In genomic region chr12:87212844-87213606, GRCm38 (mm10) we compare ENCODE assay signal across 24 mouse cellular contexts. TPM values are rescaled to one million over a fixed set of nuclear protein-coding genes. Genes with fewer than 3 reads are reported as not detected.
A peak's percentile ranks its signal among the peaks of the same experiment; 100 is the strongest.
DNase-seq lines count a peak whose midpoint lies in the region; ATAC-seq and TF ChIP-seq lines count a peak whose summit lies in the region.
"Had no signal": no experiment of that assay in that cellular context is flagged by ENCODE, and none has a peak within 500 bp of the region (broad histone marks: within the 10 kb centered on the region; RNA-seq: fewer than 3 reads in every experiment).

No protein-coding gene starts in this region.

- no peak for TF ChIP-seq CTCF in intestine, postnatal 0 days (IDR thresholded peaks at IDR 0.05; ENCODE audit: low read depth)
- no peak for TF ChIP-seq CTCF in stomach, postnatal 0 days (IDR thresholded peaks at IDR 0.05; ENCODE audit: low read depth)

- H3K9ac ChIP-seq in intestine, embryonic 14.5 days (ENCODE audit: low read length) = no peak overlapping the region
- no peak overlapping the region for H3K9ac ChIP-seq in intestine, embryonic 15.5 days
- no peak overlapping the region for H3K9ac ChIP-seq in intestine, postnatal 0 days (ENCODE audit: low read depth, low read length)
- H3K9ac ChIP-seq in stomach, postnatal 0 days (ENCODE audit: low read length) = no peak overlapping the region
- H3K9ac ChIP-seq: embryonic facial prominence, embryonic 13.5 days; embryonic facial prominence, embryonic 15.5 days; forebrain, embryonic 12.5 days had no signal

- H3K4me2 ChIP-seq in intestine, embryonic 14.5 days (ENCODE audit: low read length) = no peak overlapping the region
- H3K4me2 ChIP-seq in intestine, embryonic 15.5 days (replicated peaks) = no peak overlapping the region
- no peak overlapping the region for H3K4me2 ChIP-seq in intestine, postnatal 0 days (replicated peaks; ENCODE audit: low read depth)
- H3K4me2 ChIP-seq in stomach, postnatal 0 days (replicated peaks; ENCODE audit: low read depth) = no peak overlapping the region
- H3K4me2 ChIP-seq: embryonic facial prominence, embryonic 13.5 days; embryonic facial prominence, embryonic 15.5 days; forebrain, embryonic 12.5 days had no signal

- no peak overlapping the region for H3K27ac ChIP-seq in intestine, embryonic 14.5 days (ENCODE audit: low read depth)
- H3K27ac ChIP-seq in intestine, embryonic 15.5 days = no peak overlapping the region
- H3K27ac ChIP-seq in intestine, postnatal 0 days (ENCODE audit: low read depth, low read length) = no peak overlapping the region; the same call in 1 of the 2 replicates
- H3K27ac ChIP-seq in stomach, postnatal 0 days (replicated peaks) = no peak overlapping the region
- H3K27ac ChIP-seq: embryonic facial prominence, embryonic 13.5 days; embryonic facial prominence, embryonic 15.5 days; forebrain, embryonic 10.5 days; forebrain, embryonic 12.5 days had no signal

- ATAC-seq in intestine, embryonic 14.5 days (replicated peaks; ENCODE audit: low FRiP score, low TSS enrichment, low read depth) = no peak
- ATAC-seq in intestine, embryonic 15.5 days = peak; percentile 80
- ATAC-seq in intestine, postnatal 0 days = peak; percentile 56
- peak; percentile 82 for ATAC-seq in stomach, postnatal 0 days (ENCODE audit: low FRiP score, low TSS enrichment)
- ATAC-seq: forebrain, embryonic 14.5 days had no signal

- peak; percentile 43 for DNase-seq in intestine, embryonic 14.5 days (ENCODE audit: low spot score)
- peak; percentile 41 for DNase-seq in stomach, postnatal 0 days (ENCODE audit: low spot score)
- no peak for DNase-seq in gastrocnemius, postnatal 10 days
- no peak for DNase-seq in frontal cortex, postnatal 14 days (ENCODE audit: low spot score in 2 of 2)
- no peak for DNase-seq in layer of hippocampus, postnatal 10 days (ENCODE audit: low spot score in 2 of 2)
- DNase-seq: adrenal gland, adult 2 months; adrenal gland, postnatal 10 days; adrenal gland, postnatal 25 days; cerebellum, adult 11 months; cerebellum, adult 18-20 months; cerebellum, adult 8-10 months; cerebellum, adult 9-11 months; cerebellum, postnatal 14 days; cerebellum, postnatal 36 days; embryo, embryonic 11 days had no signal

- no peaks in the 10 kb centered on the region for H3K4me1 ChIP-seq in intestine, embryonic 14.5 days (replicated peaks; ENCODE audit: control insufficient read depth, insufficient read depth, low read length)
- H3K4me1 ChIP-seq in intestine, embryonic 15.5 days (replicated peaks) = no peaks in the 10 kb centered on the region
- no peaks in the 10 kb centered on the region for H3K4me1 ChIP-seq in intestine, postnatal 0 days (replicated peaks; ENCODE audit: control insufficient read depth, insufficient read depth, low read length)
- H3K4me1 ChIP-seq in stomach, postnatal 0 days (replicated peaks; ENCODE audit: control insufficient read depth, insufficient read depth) = no peaks in the 10 kb centered on the region
- H3K4me1 ChIP-seq: embryonic facial prominence, embryonic 13.5 days; embryonic facial prominence, embryonic 15.5 days; forebrain, embryonic 10.5 days had no signal

- H3K36me3 ChIP-seq in intestine, embryonic 14.5 days (ENCODE audit: control insufficient read depth, insufficient read depth, low read length) = no peaks in the 10 kb centered on the region
- no peaks in the 10 kb centered on the region for H3K36me3 ChIP-seq in intestine, embryonic 15.5 days
- no peaks in the 10 kb centered on the region for H3K36me3 ChIP-seq in intestine, postnatal 0 days (ENCODE audit: control insufficient read depth, insufficient read depth)
- no peaks in the 10 kb centered on the region for H3K36me3 ChIP-seq in stomach, postnatal 0 days (ENCODE audit: control insufficient read depth, insufficient read depth, low read length)
- H3K36me3 ChIP-seq: embryonic facial prominence, embryonic 13.5 days; embryonic facial prominence, embryonic 15.5 days; forebrain, embryonic 10.5 days; forebrain, embryonic 12.5 days had no signal

- H3K9me3 ChIP-seq in intestine, embryonic 14.5 days (ENCODE audit: control insufficient read depth, low read length) = no peaks in the 10 kb centered on the region
- H3K9me3 ChIP-seq in intestine, embryonic 15.5 days = no peaks in the 10 kb centered on the region
- no peaks in the 10 kb centered on the region for H3K9me3 ChIP-seq in intestine, postnatal 0 days (ENCODE audit: control insufficient read depth)
- no peaks in the 10 kb centered on the region for H3K9me3 ChIP-seq in stomach, postnatal 0 days (ENCODE audit: control insufficient read depth, low read length)
- H3K9me3 ChIP-seq: embryonic facial prominence, embryonic 13.5 days; embryonic facial prominence, embryonic 15.5 days; forebrain, embryonic 10.5 days; forebrain, embryonic 12.5 days had no signal

- no peak for TF ChIP-seq EP300 in stomach, postnatal 0 days (optimal IDR thresholded peaks at IDR 0.05)

- 50% methylated on average over 2 of the region's 2 CpGs for WGBS in intestine, embryonic 14.5 days
- 39% methylated on average over 2 of the region's 2 CpGs for whole genome bisulfite sequencing in intestine, embryonic 15.5 days
- 29% methylated on average over 2 of the region's 2 CpGs for WGBS in intestine, postnatal 0 days
- 34% methylated on average over 2 of the region's 2 CpGs for WGBS in stomach, postnatal 0 days

- H3K4me3 ChIP-seq in intestine, embryonic 14.5 days (ENCODE audit: low read depth, low read length) = no peak overlapping the region
- no peak overlapping the region for H3K4me3 ChIP-seq in intestine, embryonic 15.5 days (replicated peaks)
- H3K4me3 ChIP-seq in intestine, postnatal 0 days (ENCODE audit: low read depth, low read length) = no peak overlapping the region
- no peak overlapping the region for H3K4me3 ChIP-seq in stomach, postnatal 0 days (ENCODE audit: low read depth, low read length)
- H3K4me3 ChIP-seq: embryonic facial prominence, embryonic 13.5 days; embryonic facial prominence, embryonic 15.5 days; erythroblast, embryonic 14.5 days; forebrain, embryonic 10.5 days; forebrain, embryonic 12.5 days had no signal

- H3K27me3 ChIP-seq in intestine, embryonic 14.5 days (replicated peaks; ENCODE audit: control insufficient read depth, insufficient read depth, low read length) = no peaks in the 10 kb centered on the region
- no peaks in the 10 kb centered on the region for H3K27me3 ChIP-seq in intestine, embryonic 15.5 days (replicated peaks)
- H3K27me3 ChIP-seq in intestine, postnatal 0 days (replicated peaks; ENCODE audit: control insufficient read depth, insufficient read depth, low read length) = no peaks in the 10 kb centered on the region
- no peaks in the 10 kb centered on the region for H3K27me3 ChIP-seq in stomach, postnatal 0 days (ENCODE audit: control insufficient read depth, insufficient read depth, low read length)
- H3K27me3 ChIP-seq: embryonic facial prominence, embryonic 13.5 days; embryonic facial prominence, embryonic 15.5 days; forebrain, embryonic 12.5 days had no signal

RNA-seq across cellular contexts. Expression of gene Tmed8, which starts 12.8 kb away (rescaled TPM):
- 2.6 TPM in 2 replicates for polyA plus RNA-seq in intestine, embryonic 14.5 days (2014; fragmentation: Nextera tagmentation; extraction: Ambion mirVana)
- polyA plus RNA-seq in intestine, embryonic 15.5 days (2015; fragmentation: Nextera tagmentation; extraction: Ambion mirVana) = 1.7 TPM in 2 replicates
- 0.98 and 1.1 TPM in 2 replicates for polyA plus RNA-seq in intestine, postnatal 0 days (2015; fragmentation: Nextera tagmentation; extraction: Ambion mirVana)
- polyA plus RNA-seq in stomach, postnatal 0 days (2015; fragmentation: Nextera tagmentation; extraction: Ambion mirVana) = 1.1 TPM in 2 replicates
- total RNA-seq in gastrocnemius, postnatal 10 days (2021) = 1 to 10 TPM; 2.4 to 3.5 TPM
- total RNA-seq in layer of hippocampus, postnatal 10 days (2021) = 10 to 100 TPM; 26.8 to 27.5 TPM

RNA-seq across cellular contexts. Expression of gene Samd15, which starts 13.5 kb away (rescaled TPM):
- 1.1 and 1.4 TPM in 2 replicates for polyA plus RNA-seq in intestine, embryonic 14.5 days (2014; fragmentation: Nextera tagmentation; extraction: Ambion mirVana)
- polyA plus RNA-seq in intestine, embryonic 15.5 days (2015; fragmentation: Nextera tagmentation; extraction: Ambion mirVana) = 1.1 and 1.7 TPM in 2 replicates
- polyA plus RNA-seq in intestine, postnatal 0 days (2015; fragmentation: Nextera tagmentation; extraction: Ambion mirVana) = 0.33 and 0.94 TPM in 2 replicates
- polyA plus RNA-seq in stomach, postnatal 0 days (2015; fragmentation: Nextera tagmentation; extraction: Ambion mirVana) = 0.85 and 1.0 TPM in 2 replicates
- total RNA-seq in gastrocnemius, postnatal 10 days (2021) = under 1 TPM; 0.14 to 0.50 TPM
- total RNA-seq in layer of hippocampus, postnatal 10 days (2021) = 1 to 10 TPM; 2.3 to 3.1 TPM
- polyA plus RNA-seq: erythroblast, embryonic 14.5 days had no signal

RNA-seq across cellular contexts. Expression of gene Noxred1, which starts 25.5 kb away (rescaled TPM):
- 0.30 and 0.73 TPM in 2 replicates for polyA plus RNA-seq in intestine, embryonic 14.5 days (2014; fragmentation: Nextera tagmentation; extraction: Ambion mirVana)
- polyA plus RNA-seq in intestine, embryonic 15.5 days (2015; fragmentation: Nextera tagmentation; extraction: Ambion mirVana) = 0.25 and 0.36 TPM in 2 replicates
- polyA plus RNA-seq in intestine, postnatal 0 days (2015; fragmentation: Nextera tagmentation; extraction: Ambion mirVana) = 0.14 and 0.21 TPM in 2 replicates
- 0.11 TPM in 1 of 2 replicates, not detected in the other for polyA plus RNA-seq in stomach, postnatal 0 days (2015; fragmentation: Nextera tagmentation; extraction: Ambion mirVana)
- total RNA-seq in gastrocnemius, postnatal 10 days (2021) = under 1 TPM in 1 of 2 experiments, not detected in 1; 0.27 TPM
- total RNA-seq in layer of hippocampus, postnatal 10 days (2021) = 1 to 10 TPM; 1.1 to 1.5 TPM
- total RNA-seq: common myeloid progenitor, adult 5-6 weeks had no signal
- polyA plus RNA-seq: adrenal gland, adult 2 months had no signal

RNA-seq across cellular contexts. Expression of gene Vipas39, which starts 53.0 kb away (rescaled TPM):
- 40.8 and 47.3 TPM in 2 replicates for polyA plus RNA-seq in intestine, embryonic 14.5 days (2014; fragmentation: Nextera tagmentation; extraction: Ambion mirVana)
- 36.6 and 40.1 TPM in 2 replicates for polyA plus RNA-seq in intestine, embryonic 15.5 days (2015; fragmentation: Nextera tagmentation; extraction: Ambion mirVana)
- polyA plus RNA-seq in intestine, postnatal 0 days (2015; fragmentation: Nextera tagmentation; extraction: Ambion mirVana) = 23.4 and 28.9 TPM in 2 replicates
- 20.7 and 22.3 TPM in 2 replicates for polyA plus RNA-seq in stomach, postnatal 0 days (2015; fragmentation: Nextera tagmentation; extraction: Ambion mirVana)
- total RNA-seq in gastrocnemius, postnatal 10 days (2021) = 10 to 100 TPM; 12.1 to 14.5 TPM
- total RNA-seq in layer of hippocampus, postnatal 10 days (2021) = 10 to 100 TPM; 54.9 to 61.5 TPM

RNA-seq across cellular contexts. Expression of gene Ahsa1, which starts 53.3 kb away (rescaled TPM):
- polyA plus RNA-seq in intestine, embryonic 14.5 days (2014; fragmentation: Nextera tagmentation; extraction: Ambion mirVana) = 205 and 207 TPM in 2 replicates
- 228 and 230 TPM in 2 replicates for polyA plus RNA-seq in intestine, embryonic 15.5 days (2015; fragmentation: Nextera tagmentation; extraction: Ambion mirVana)
- 69.7 and 78.3 TPM in 2 replicates for polyA plus RNA-seq in intestine, postnatal 0 days (2015; fragmentation: Nextera tagmentation; extraction: Ambion mirVana)
- polyA plus RNA-seq in stomach, postnatal 0 days (2015; fragmentation: Nextera tagmentation; extraction: Ambion mirVana) = 94.9 and 96.1 TPM in 2 replicates
- total RNA-seq in gastrocnemius, postnatal 10 days (2021) = 100 to 1,000 TPM; 104 to 108 TPM
- total RNA-seq in layer of hippocampus, postnatal 10 days (2021) = 100 to 1,000 TPM; 151 to 153 TPM

Comparison
In these comparisons a context has a peak if more than half of its experiments do, and no peak if none do; other contexts are left out.
1. DNase-seq: peak in intestine, embryonic 14.5 days (single experiment) and stomach, postnatal 0 days (single experiment); none in gastrocnemius, postnatal 10 days (single experiment), frontal cortex, postnatal 14 days (0 of 2) and layer of hippocampus, postnatal 10 days (0 of 2).